ENCODE assay signal across 7 mouse cellular contexts in the genomic region with DNA sequence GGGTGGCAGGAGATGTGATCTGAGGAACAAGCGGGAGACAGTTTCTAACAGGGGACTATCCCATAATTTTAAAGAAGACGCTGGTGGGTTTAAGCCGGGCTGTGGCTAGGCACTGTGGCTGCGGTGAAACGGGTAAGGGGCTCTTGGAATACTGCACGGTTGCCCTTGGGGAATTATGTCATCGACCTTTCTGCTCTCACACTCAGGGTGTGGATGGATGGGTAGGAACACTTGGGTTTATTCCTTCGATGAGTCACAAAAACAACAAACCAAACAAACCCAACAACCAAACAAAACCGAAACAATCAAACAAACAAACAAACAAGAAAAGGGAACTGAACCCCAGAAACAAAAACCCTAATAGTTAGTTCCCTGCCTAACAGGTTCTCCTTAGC. TPM values are rescaled to one million over a fixed set of nuclear protein-coding genes. Genes with fewer than 3 reads are reported as not detected.
A peak's percentile ranks its signal among the peaks of the same experiment; 100 is the strongest.
DNase-seq lines count a peak whose midpoint lies in the region; ATAC-seq and TF ChIP-seq lines count a peak whose summit lies in the region.

No protein-coding gene starts in this region.

- no peak for TF ChIP-seq POLR2A in small intestine, adult 2 months (IDR thresholded peaks at IDR 0.05; ENCODE audit: low read depth, low read length)

- TF ChIP-seq CTCF in lung, embryonic 14.5 days (IDR thresholded peaks at IDR 0.05; ENCODE audit: low read depth), result no peak
- TF ChIP-seq CTCF in small intestine, adult 2 months (IDR thresholded peaks at IDR 0.05; ENCODE audit: extremely low read depth, insufficient read length, insufficient replicate concordance, low read depth, low read length), result no peak

- H3K27ac ChIP-seq in lung, embryonic 14.5 days (ENCODE audit: low read depth), result 0 out of 2 replicates have a peak overlapping the region, but pooled peaks have one; percentile 60
- no peak overlapping the region for H3K27ac ChIP-seq in forebrain, embryonic 12.5 days
- H3K27ac ChIP-seq in limb, embryonic 12.5 days, result no peak overlapping the region
- H3K27ac ChIP-seq in small intestine, adult 2 months (ENCODE audit: insufficient read depth, low read depth, low read length), result no peak overlapping the region

- no peaks in the 10 kb centered on the region for H3K27me3 ChIP-seq in lung, embryonic 14.5 days (ENCODE audit: insufficient read depth, low read length)
- H3K27me3 ChIP-seq in forebrain, embryonic 12.5 days, result peaks cover 23% of the 10 kb centered on the region
- H3K27me3 ChIP-seq in limb, embryonic 12.5 days, result peaks cover 21% of the 10 kb centered on the region; the same call in 1 of the 2 replicates
- H3K27me3 ChIP-seq in small intestine, adult 2 months (ENCODE audit: control insufficient read depth, insufficient read depth, low read length), result no peaks in the 10 kb centered on the region

- H3K9ac ChIP-seq in lung, embryonic 14.5 days, result peak overlapping the region; percentile 55; the same call in 1 of the 2 replicates
- H3K9ac ChIP-seq in forebrain, embryonic 12.5 days, result no peak overlapping the region
- no peak overlapping the region for H3K9ac ChIP-seq in limb, embryonic 12.5 days (replicated peaks)

- peak overlapping the region; percentile 65 for H3K4me3 ChIP-seq in lung, embryonic 14.5 days (ENCODE audit: low read depth, low read length)
- peak overlapping the region; percentile 75 for H3K4me3 ChIP-seq in forebrain, embryonic 12.5 days (replicated peaks)
- peak overlapping the region; percentile 63 for H3K4me3 ChIP-seq in limb, embryonic 12.5 days (replicated peaks)
- H3K4me3 ChIP-seq in small intestine, adult 2 months (ENCODE audit: low read depth, low read length), result peak overlapping the region; percentile 93

- peak overlapping the region; percentile 95 for H3K4me2 ChIP-seq in lung, embryonic 14.5 days
- peak overlapping the region; percentile 99 for H3K4me2 ChIP-seq in forebrain, embryonic 12.5 days
- peak overlapping the region; percentile 97 for H3K4me2 ChIP-seq in limb, embryonic 12.5 days

- H3K9me3 ChIP-seq in lung, embryonic 14.5 days (ENCODE audit: low read depth, low read length), result no peaks in the 10 kb centered on the region
- no peaks in the 10 kb centered on the region for H3K9me3 ChIP-seq in forebrain, embryonic 12.5 days
- peaks cover under 1% of the 10 kb centered on the region for H3K9me3 ChIP-seq in limb, embryonic 12.5 days

- ATAC-seq in lung, embryonic 14.5 days (ENCODE audit: insufficient read depth), result no peak
- no peak for ATAC-seq in forebrain, embryonic 12.5 days (ENCODE audit: low FRiP score)
- no peak for ATAC-seq in limb, embryonic 12.5 days (ENCODE audit: insufficient number of reproducible peaks, insufficient read depth, low FRiP score, low TSS enrichment, low read depth)

- no peaks in the 10 kb centered on the region for H3K4me1 ChIP-seq in lung, embryonic 14.5 days (ENCODE audit: insufficient read depth)
- H3K4me1 ChIP-seq in forebrain, embryonic 12.5 days, result peaks cover 16% of the 10 kb centered on the region
- H3K4me1 ChIP-seq in limb, embryonic 12.5 days (replicated peaks), result peaks cover 18% of the 10 kb centered on the region
- H3K4me1 ChIP-seq in small intestine, adult 2 months (ENCODE audit: control insufficient read depth, insufficient read depth, insufficient read length, low read length), result peaks cover 8% of the 10 kb centered on the region

- 16% methylated on average over 9 of the region's 9 CpGs for WGBS in lung, embryonic 14.5 days
- 17% methylated on average over 9 of the region's 9 CpGs for WGBS in forebrain, embryonic 12.5 days
- WGBS in limb, embryonic 12.5 days, result 17% methylated on average over 9 of the region's 9 CpGs
- WGBS in small intestine, adult 2 months, result 9% methylated on average over 9 of the region's 9 CpGs

- no peaks in the 10 kb centered on the region for H3K36me3 ChIP-seq in lung, embryonic 14.5 days (ENCODE audit: insufficient read depth)
- no peaks in the 10 kb centered on the region for H3K36me3 ChIP-seq in forebrain, embryonic 12.5 days (replicated peaks)
- peaks cover 4% of the 10 kb centered on the region; the same call in 1 of the 2 replicates for H3K36me3 ChIP-seq in limb, embryonic 12.5 days
- peaks cover 11% of the 10 kb centered on the region for H3K36me3 ChIP-seq in small intestine, adult 2 months (ENCODE audit: control insufficient read depth, insufficient read depth, low read length)

- no peak for DNase-seq in lung, embryonic 14.5 days
- no peak for DNase-seq in lung, adult 18-20 months
- DNase-seq in urinary bladder, adult 18-20 months (ENCODE audit: low spot score in 2 of 2), result no peak
- no peak for DNase-seq in thymus, postnatal 10 days (ENCODE audit: low spot score in 2 of 2)

RNA-seq across cellular contexts. Expression of gene Nipal3, which starts 0.6 kb away (rescaled TPM):
- 3.4 and 4.7 TPM in 2 replicates for polyA plus RNA-seq in lung, embryonic 14.5 days (2014; fragmentation: Nextera tagmentation; extraction: Ambion mirVana)
- 2.1 and 4.3 TPM in 2 replicates for polyA plus RNA-seq in forebrain, embryonic 12.5 days (2016; fragmentation: Nextera tagmentation; extraction: Ambion mirVana)
- 3.1 and 3.5 TPM in 2 replicates for polyA plus RNA-seq in limb, embryonic 12.5 days (2016; fragmentation: Nextera tagmentation; extraction: Ambion mirVana)
- polyA plus RNA-seq in small intestine, adult 2 months (2012; rRNA removed), result 16.4 and 32.7 TPM in 2 replicates

RNA-seq across cellular contexts. Expression of gene Stpg1, which starts 0.8 kb away (rescaled TPM):
- polyA plus RNA-seq in lung, embryonic 14.5 days (2014; fragmentation: Nextera tagmentation; extraction: Ambion mirVana), result 0.14 and 0.29 TPM in 2 replicates
- 0.19 and 0.36 TPM in 2 replicates for polyA plus RNA-seq in forebrain, embryonic 12.5 days (2016; fragmentation: Nextera tagmentation; extraction: Ambion mirVana)
- polyA plus RNA-seq in limb, embryonic 12.5 days (2016; fragmentation: Nextera tagmentation; extraction: Ambion mirVana), result 0.09 and 0.21 TPM in 2 replicates
- polyA plus RNA-seq in small intestine, adult 2 months (2012; rRNA removed), result 0.06 and 0.29 TPM in 2 replicates
